Mouse (Mus musculus): ENCODE measurements around the gene Atxn7. TPM values are rescaled to one million over a fixed set of nuclear protein-coding genes. Genes with fewer than 3 reads are reported as not detected.

The Atxn7 gene
- total RNA-seq (2023; ENCODE audit: inconsistent age) = 66.1 to 77.9 TPM (median 66.8 TPM) in 4 replicates

DNA sequence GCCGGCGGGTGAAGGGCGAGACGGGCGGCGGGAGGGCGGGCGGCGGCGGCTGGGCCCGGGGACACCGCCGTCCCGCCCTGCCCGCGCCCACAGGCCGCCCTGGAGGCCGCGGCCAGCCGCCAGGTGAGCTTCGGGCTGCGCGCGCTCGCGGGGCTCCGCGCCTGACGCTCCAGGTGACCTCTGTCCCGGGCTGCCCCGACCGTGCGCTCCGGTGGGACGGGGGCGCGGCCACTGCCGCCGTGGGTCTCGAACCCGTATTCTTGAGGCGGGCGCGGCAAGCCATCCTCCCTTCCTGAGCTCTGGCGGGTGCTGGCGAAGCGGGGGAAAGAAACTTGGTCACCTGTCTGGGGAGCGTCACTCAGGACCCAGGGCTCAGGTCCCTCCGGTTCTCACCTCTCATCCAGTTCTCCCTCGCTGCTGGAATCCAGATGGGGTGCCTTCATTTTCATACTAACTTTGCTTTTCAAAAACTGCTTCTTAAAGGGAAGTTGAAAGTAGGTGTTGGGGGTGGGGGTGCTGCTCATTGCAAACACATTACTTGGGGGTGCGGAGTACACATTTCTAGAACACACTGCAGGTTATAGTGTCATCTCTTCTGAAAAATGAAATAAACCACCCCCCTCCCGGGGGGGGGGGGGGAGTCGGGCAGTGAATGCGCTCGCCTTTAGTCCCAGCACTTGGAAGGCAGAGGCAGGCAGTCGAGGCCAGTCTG lies at the start of gene Atxn7, which contains the start of gene Thoc7:
Gene Atxn7, plus strand, starts transcription at position 40 of the 712 bp plus-strand sequence.
Gene Thoc7, minus strand, starts transcription at position 452 of the 712 bp plus-strand sequence.

DNA sequence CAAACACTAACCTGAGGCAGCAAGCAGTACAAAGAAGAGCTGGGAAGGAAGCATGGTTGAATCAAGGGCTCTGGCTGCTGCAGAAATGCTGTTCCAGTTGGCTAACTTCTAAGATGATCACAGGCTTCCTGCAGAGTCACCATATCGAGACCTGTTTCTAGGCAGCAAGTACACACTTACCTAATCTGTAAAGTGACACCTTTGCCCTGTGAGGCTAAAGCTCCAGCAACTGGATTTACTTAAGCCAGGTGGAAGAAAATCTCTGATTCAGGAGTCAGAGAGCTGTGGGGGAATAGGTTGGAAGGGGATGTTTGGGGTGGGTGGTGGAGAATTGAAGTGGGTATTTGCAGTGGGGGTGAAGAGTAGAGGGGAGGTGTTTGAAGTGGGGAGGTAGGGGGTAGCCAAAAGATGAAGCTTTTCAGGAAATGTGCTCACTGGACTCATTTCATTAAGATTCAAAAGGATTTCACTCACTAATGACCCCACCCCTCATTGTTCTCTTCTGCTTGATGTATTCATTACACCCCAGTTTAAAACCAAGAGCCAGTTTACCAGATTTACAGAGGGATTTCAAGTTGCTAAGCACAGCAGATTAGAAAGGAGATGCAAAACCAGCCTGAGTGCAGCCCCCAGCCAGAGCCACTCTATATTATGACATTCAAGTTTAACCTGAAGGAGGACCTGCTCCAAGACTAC lies 46.7 kb upstream of the Atxn7 start, which contains the start of gene Gm281:
Gene Gm281, minus strand, starts transcription at position 92 of the 696 bp plus-strand sequence.

DNA sequence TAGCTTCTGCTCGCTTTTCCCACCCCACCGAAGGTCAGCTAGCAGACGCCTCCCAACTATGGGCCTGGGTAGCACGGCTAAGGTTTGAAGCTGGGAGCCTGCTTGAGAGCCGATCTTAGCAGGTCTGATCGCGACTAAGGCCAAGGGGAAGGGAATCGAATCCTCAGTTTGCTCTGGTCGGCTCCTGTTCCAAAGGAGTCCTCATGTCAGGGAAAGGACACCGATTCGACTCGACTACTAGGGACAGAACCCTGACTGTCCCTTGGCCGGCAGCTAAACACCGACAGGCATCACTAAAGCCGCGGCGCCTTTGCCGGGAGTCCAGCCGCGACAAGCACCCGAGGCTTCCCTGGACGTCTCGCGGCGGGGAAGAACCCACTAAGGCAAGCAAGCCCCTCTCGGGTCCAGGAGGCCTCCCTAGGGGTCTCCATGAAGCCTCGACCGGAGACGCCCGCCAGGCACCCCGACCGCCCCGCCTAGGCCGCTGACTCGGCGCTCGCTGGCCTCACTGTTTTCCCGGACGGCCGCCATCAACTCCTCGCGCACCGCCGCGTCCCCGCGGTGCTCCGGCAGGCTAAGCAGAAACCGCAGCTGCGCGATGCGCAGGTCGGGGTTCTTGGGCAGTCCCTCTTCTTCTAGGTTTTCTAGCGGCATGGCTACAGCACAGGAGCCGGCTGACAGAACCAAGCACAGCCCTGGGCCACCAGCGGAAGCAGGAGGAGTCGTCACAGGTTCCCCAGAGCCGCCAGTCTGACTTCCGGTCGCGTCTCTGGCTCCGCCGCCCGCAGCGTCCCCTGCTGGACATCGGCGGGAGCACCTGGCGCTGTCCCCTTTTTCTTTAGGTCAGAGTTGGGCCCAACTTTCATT lies 159.2 kb downstream of the Atxn7 start, which contains the start of gene Psmd6:
Gene Psmd6, minus strand, starts transcription at position 755 of the 867 bp plus-strand sequence.

Other genes starting within 250 kb of the Atxn7 start
- gene Gm281, start 47.0 kb upstream of the Atxn7 start, total RNA-seq (2023; ENCODE audit: inconsistent age) = not detected in 4 replicates
- gene Thoc7, start 412 bp downstream of the Atxn7 start, total RNA-seq (2023; ENCODE audit: inconsistent age) = 50.0 to 74.8 TPM (median 71.4 TPM) in 4 replicates
- gene Psmd6, start 159.5 kb downstream of the Atxn7 start, total RNA-seq (2023; ENCODE audit: inconsistent age) = 102 to 113 TPM (median 105 TPM) in 4 replicates
- gene Olfr720, start 225.4 kb downstream of the Atxn7 start, total RNA-seq (2023; ENCODE audit: inconsistent age) = not detected in 4 replicates